Mouse (Mus musculus) brain, embryonic 18.5 days (tissue): ENCODE measurements at regions not wholly inside any gene's neighbourhood (a gene's known extent, or its start where the extent isn't known, plus 50 kb on each side); places are given as distances from the start of the nearest gene placed in this dataset.
A peak's percentile ranks its signal among the peaks of the same experiment; 100 is the strongest.

Experiments used
- DNase-seq: peaks from one replicate; pipeline ENCODE4 v3.0.0-alpha.2; 2012; ENCODE audit warnings: low read depth, low spot score

GRCm38 (mm10) chr12:45833871-45834270, 759.4 kb upstream of the Stxbp6 start:
- peak; percentile 22 for DNase-seq

GRCm38 (mm10) chr12:45833414-45833762, 758.9 kb upstream of the Stxbp6 start:
- peak; percentile 18 for DNase-seq

GRCm38 (mm10) chr12:45832671-45833413, 758.3 kb upstream of the Stxbp6 start:
- DNase-seq: no peak

- no peak for DNase-seq
Observed at GRCm38 (mm10) chr12:45824861-45825260, 750.4 kb upstream of the Stxbp6 start.
